Mouse (Mus musculus): ENCODE results near the gene Tmie. TPM values are rescaled to one million over a fixed set of nuclear protein-coding genes. Genes with fewer than 3 reads are reported as not detected.
A peak's percentile ranks its signal among the peaks of the same experiment; 100 is the strongest.

Tmie gene
- total and polyA plus RNA-seq, 3 experiments, result not detected

GRCm38 (mm10) chr9:110825426-110825825, 54.5 kb downstream of the Tmie start:
- peaks cover 2 to 12% of the 10 kb centered on the region in 2 experiments; a peak in 3 of 4 replicates for H3K4me1 ChIP-seq (ENCODE audit: control insufficient read depth in 1 of 2, insufficient read depth in 2 of 2)
- in situ Hi-C loops (cut with MboI; ENCODE audit: low pct_ligation_motif_present, low pct_unique_long_range_greater_than_20kb, low sequenced_read_pairs), result no loop called here
- peak overlapping the region; percentile 41; the same call in 1 of the 2 replicates for H3K4me2 ChIP-seq (ENCODE audit: insufficient read depth, low read depth, poor library complexity, severe bottlenecking)
- no peak for DNase-seq (ENCODE audit: extremely low read depth)
- no peak for TF ChIP-seq CTCF (conservative IDR thresholded peaks at IDR 0.05 in 1 of 2, IDR thresholded peaks at IDR 0.05 in 1 of 2; ENCODE audit: low read depth in 2 of 2, low read length in 2 of 2)
- no peak for TF ChIP-seq NRF1 (IDR thresholded peaks at IDR 0.05; ENCODE audit: low read depth, low read length)
- no peak for TF ChIP-seq USF1 (IDR thresholded peaks at IDR 0.05; ENCODE audit: low read depth, low read length)
- no peak for TF ChIP-seq E2F4 (IDR thresholded peaks at IDR 0.05; ENCODE audit: insufficient replicate concordance, low read depth, low read length)
- TF ChIP-seq TCF12 (IDR thresholded peaks at IDR 0.05; ENCODE audit: low read depth, low read length), result no peak
- no peak for TF ChIP-seq GABPA (IDR thresholded peaks at IDR 0.05; ENCODE audit: insufficient replicate concordance, low read depth, low read length)
- TF ChIP-seq MEF2A (IDR thresholded peaks at IDR 0.05; ENCODE audit: borderline replicate concordance, low read depth, low read length), result no peak
- no peak for TF ChIP-seq CHD2 (IDR thresholded peaks at IDR 0.05; ENCODE audit: low read length)
- TF ChIP-seq IRF4 (IDR thresholded peaks at IDR 0.05; ENCODE audit: low read depth, low read length), result no peak
- no peak for TF ChIP-seq MAX (IDR thresholded peaks at IDR 0.05; ENCODE audit: low read length)
- TF ChIP-seq POLR2AphosphoS2 (IDR thresholded peaks at IDR 0.05; ENCODE audit: low read depth, low read length), result no peak
- no peak for TF ChIP-seq MXI1 (IDR thresholded peaks at IDR 0.05; ENCODE audit: low read depth, low read length)
- TF ChIP-seq SIN3A (IDR thresholded peaks at IDR 0.05; ENCODE audit: low read length), result no peak
- TF ChIP-seq ELF1 (IDR thresholded peaks at IDR 0.05; ENCODE audit: low read depth, low read length), result no peak
- TF ChIP-seq ZNF384 (IDR thresholded peaks at IDR 0.05; ENCODE audit: low read depth, low read length), result no peak
- TF ChIP-seq BHLHE40 (IDR thresholded peaks at IDR 0.05; ENCODE audit: low read depth, low read length), result no peak
- no peak for TF ChIP-seq MAZ (IDR thresholded peaks at IDR 0.05; ENCODE audit: low read depth, low read length)
- no peak for TF ChIP-seq USF2 (conservative IDR thresholded peaks at IDR 0.05; ENCODE audit: low read depth, low read length)
- peak overlapping the region; percentile 30; the same call in 1 of the 2 replicates for H3K9ac ChIP-seq (ENCODE audit: insufficient read depth, low read depth)
- peaks cover 7% of the 10 kb centered on the region for H3K27me3 ChIP-seq (replicated peaks)
- no peaks in the 10 kb centered on the region for H3K79me2 ChIP-seq (replicated peaks; ENCODE audit: control insufficient read depth, extremely low read depth, insufficient read depth, poor library complexity, severe bottlenecking)
- no peak overlapping the region for H3K27ac ChIP-seq (ENCODE audit: insufficient read depth, low read depth)
- H3K9me3 ChIP-seq (replicated peaks; ENCODE audit: low read length), result no peaks in the 10 kb centered on the region
- H3K4me3 ChIP-seq (replicated peaks in 1 of 3; ENCODE audit: low read depth in 2 of 3, low read length in 2 of 3, poor library complexity in 1 of 3), result no peak overlapping the region
- dilution Hi-C loops (cut with MboI; ENCODE audit: extremely low pct_ligation_motif_present, extremely low pct_unique_long_range_greater_than_20kb, low sequenced_read_pairs), result no loop called here
- no peaks in the 10 kb centered on the region for H3K36me3 ChIP-seq (replicated peaks in 1 of 2; ENCODE audit: control insufficient read depth in 1 of 2, insufficient read depth in 1 of 2, low read length in 1 of 2)

- no peak for DNase-seq (ENCODE audit: extremely low read depth)
- H3K4me3 ChIP-seq (replicated peaks in 1 of 3; ENCODE audit: low read depth in 2 of 3, low read length in 2 of 3, poor library complexity in 1 of 3), result no peak overlapping the region
- no peaks in the 10 kb centered on the region for H3K79me2 ChIP-seq (replicated peaks; ENCODE audit: control insufficient read depth, extremely low read depth, insufficient read depth, poor library complexity, severe bottlenecking)
- no peaks in the 10 kb centered on the region for H3K36me3 ChIP-seq (replicated peaks in 1 of 2; ENCODE audit: control insufficient read depth in 1 of 2, insufficient read depth in 1 of 2, low read length in 1 of 2)
- TF ChIP-seq CHD1 (IDR thresholded peaks at IDR 0.05; ENCODE audit: low read depth, low read length) (no peak), RCOR1 (conservative IDR thresholded peaks at IDR 0.05; ENCODE audit: low read depth, low read length) (no peak), BHLHE40 (IDR thresholded peaks at IDR 0.05; ENCODE audit: low read depth, low read length) (no peak), NRF1 (IDR thresholded peaks at IDR 0.05; ENCODE audit: low read depth, low read length) (no peak), ZKSCAN1 (IDR thresholded peaks at IDR 0.05; ENCODE audit: borderline replicate concordance, low read depth, low read length) (no peak), ETS1 (conservative IDR thresholded peaks at IDR 0.05; ENCODE audit: low read depth, low read length) (no peak), KAT2A (IDR thresholded peaks at IDR 0.05; ENCODE audit: insufficient replicate concordance, low read length) (no peak), IRF4 (IDR thresholded peaks at IDR 0.05; ENCODE audit: low read depth, low read length) (no peak), NELFE (IDR thresholded peaks at IDR 0.05; ENCODE audit: low read depth, low read length) (no peak), SIN3A (IDR thresholded peaks at IDR 0.05; ENCODE audit: low read length) (no peak), USF1 (IDR thresholded peaks at IDR 0.05; ENCODE audit: low read depth, low read length) (no peak), ZC3H11A (IDR thresholded peaks at IDR 0.05; ENCODE audit: low read depth, low read length) (no peak), POLR2A (IDR thresholded peaks at IDR 0.05; ENCODE audit: low read depth, low read length) (no peak), HCFC1 (IDR thresholded peaks at IDR 0.05; ENCODE audit: low read depth, low read length) (no peak), CTCF (conservative IDR thresholded peaks at IDR 0.05 in 1 of 2, IDR thresholded peaks at IDR 0.05 in 1 of 2; ENCODE audit: low read depth in 2 of 2, low read length in 2 of 2) (no peak), ZNF384 (IDR thresholded peaks at IDR 0.05; ENCODE audit: low read depth, low read length) (no peak), ELF1 (IDR thresholded peaks at IDR 0.05; ENCODE audit: low read depth, low read length) (no peak), JUND (conservative IDR thresholded peaks at IDR 0.05; ENCODE audit: low read depth, low read length) (no peak)
- H3K27ac ChIP-seq (ENCODE audit: insufficient read depth, low read depth), result no peak overlapping the region
- H3K4me1 ChIP-seq (ENCODE audit: control insufficient read depth in 1 of 2, insufficient read depth in 2 of 2), result peaks cover 2 to 12% of the 10 kb centered on the region in 2 experiments; a peak in 3 of 4 replicates
- no peak overlapping the region for H3K9ac ChIP-seq (ENCODE audit: insufficient read depth, low read depth)
- H3K4me2 ChIP-seq (ENCODE audit: insufficient read depth, low read depth, poor library complexity, severe bottlenecking), result no peak overlapping the region
- dilution Hi-C loops (cut with MboI; ENCODE audit: extremely low pct_ligation_motif_present, extremely low pct_unique_long_range_greater_than_20kb, low sequenced_read_pairs), result no loop called here
- in situ Hi-C loops (cut with MboI; ENCODE audit: low pct_ligation_motif_present, low pct_unique_long_range_greater_than_20kb, low sequenced_read_pairs), result no loop called here
- no peaks in the 10 kb centered on the region for H3K9me3 ChIP-seq (replicated peaks; ENCODE audit: low read length)
- peaks cover 14% of the 10 kb centered on the region for H3K27me3 ChIP-seq (replicated peaks)
Observed at GRCm38 (mm10) chr9:110821436-110821835, 58.5 kb downstream of the Tmie start.

Data from CH12.LX (cell line).